Mouse (Mus musculus) forebrain, embryonic 11.5 days (tissue): ENCODE results near the gene Olfr1370. TPM values are rescaled to one million over a fixed set of nuclear protein-coding genes. Genes with fewer than 3 reads are reported as not detected.
A peak's percentile ranks its signal among the peaks of the same experiment; 100 is the strongest.

ENCODE experiments used
- ATAC-seq: fragments of 200-750 bp; cut with Nextera tagmentation; replicated peaks from 2 replicates; pipeline ENCODE4 v1.8.0; 2017; ENCODE audit warnings: moderate TSS enrichment; ENCODE audit not compliant: low FRiP score
- DNase-seq: peaks from one replicate; pipeline ENCODE4 v3.0.0-alpha.2; 2017; ENCODE audit warnings: low spot score
- H3K27ac ChIP-seq: fragments of 300-500 bp; sonication (generic); 2 replicates; pipeline ENCODE4 v1.5.1; 2014; ENCODE audit warnings: low read depth, low read length
- H3K27me3 ChIP-seq: fragments of 300-500 bp; sonication (generic); 2 replicates; pipeline ENCODE4 v1.6.1; 2014; ENCODE audit warnings: mild to moderate bottlenecking, low read length, mixed read lengths; ENCODE audit not compliant: control insufficient read depth, insufficient read depth
- H3K36me3 ChIP-seq: fragments of 300-500 bp; sonication (generic); 2 replicates; pipeline ENCODE4 v1.6.1; 2014; ENCODE audit warnings: mild to moderate bottlenecking, low read length, moderate library complexity, mixed read lengths; ENCODE audit not compliant: control insufficient read depth, insufficient read depth
- H3K4me1 ChIP-seq: fragments of 300-500 bp; sonication (generic); replicated peaks from 2 replicates; pipeline ENCODE4 v1.6.1; 2014; ENCODE audit warnings: low read length, mixed read lengths; ENCODE audit not compliant: control insufficient read depth, insufficient read depth
- H3K4me2 ChIP-seq: fragments of 300-500 bp; sonication (generic); 2 replicates; pipeline ENCODE4 v1.6.1; 2014; ENCODE audit warnings: low read depth, mild to moderate bottlenecking, low read length, moderate library complexity, mixed read lengths; ENCODE audit not compliant: severe bottlenecking
- H3K4me3 ChIP-seq: fragments of 300-500 bp; sonication (generic); 2 replicates; pipeline ENCODE4 v1.5.1; 2014; ENCODE audit warnings: low read depth, low read length
- H3K9ac ChIP-seq: fragments of 300-500 bp; sonication (generic); 2 replicates; pipeline ENCODE4 v1.6.1; 2014; ENCODE audit warnings: low read length
- H3K9me3 ChIP-seq: fragments of 300-500 bp; sonication (generic); 2 replicates; pipeline ENCODE4 v1.6.1; 2016; ENCODE audit warnings: low read length, mixed read lengths; ENCODE audit not compliant: control insufficient read depth
- WGBS: fragments of 180-500 bp; shearing (Covaris S2); extraction: QIAGEN DNeasy Blood & Tissue Kit; methylation state at CpG from one replicate; pipeline ENCODE4 v1.1.7; 2014; 5-methylcytosine and 5-hydroxymethylcytosine counted together
- polyA plus RNA-seq: library from polyadenylated mRNA; unstranded; fragments of >200 nt; fragmentation: Nextera tagmentation; extraction: Ambion mirVana; gene quantifications from 2 replicates; pipeline ENCODE4 v1.2.1, GENCODE M21; 2014

Gene Olfr1370
- polyA plus RNA-seq, 1 experiment from 2014 or later = not detected

DNA sequence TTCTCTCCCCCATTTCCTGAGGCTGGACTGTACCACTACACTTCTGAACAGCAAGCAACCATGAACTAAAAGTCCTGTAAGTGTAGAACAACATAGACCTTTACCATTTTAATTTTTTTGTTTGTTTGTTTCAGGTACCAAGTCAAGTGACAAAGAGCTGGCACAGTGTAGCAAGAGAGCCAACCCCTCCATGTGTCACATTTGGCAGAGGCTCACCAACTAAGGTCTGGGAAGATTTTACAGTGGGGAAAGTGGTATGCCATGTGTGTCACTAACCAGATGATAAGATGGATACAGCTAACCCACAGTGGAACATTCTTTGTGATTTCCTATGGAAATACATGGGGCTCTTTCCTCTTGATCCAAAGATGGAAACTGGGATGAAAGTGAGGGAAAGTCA is 38.8 kb downstream of the Olfr1370 start:
- Histone ChIP-seq H3K27me3 (no peaks in the 10 kb centered on the region), H3K4me3 (no peak overlapping the region), H3K9me3 (no peaks in the 10 kb centered on the region), H3K27ac (no peak overlapping the region), H3K36me3 (no peaks in the 10 kb centered on the region), H3K4me1 (no peaks in the 10 kb centered on the region), H3K4me2 (no peak overlapping the region), H3K9ac (no peak overlapping the region)
- ATAC-seq (no peak), DNase-seq (no peak)

DNA sequence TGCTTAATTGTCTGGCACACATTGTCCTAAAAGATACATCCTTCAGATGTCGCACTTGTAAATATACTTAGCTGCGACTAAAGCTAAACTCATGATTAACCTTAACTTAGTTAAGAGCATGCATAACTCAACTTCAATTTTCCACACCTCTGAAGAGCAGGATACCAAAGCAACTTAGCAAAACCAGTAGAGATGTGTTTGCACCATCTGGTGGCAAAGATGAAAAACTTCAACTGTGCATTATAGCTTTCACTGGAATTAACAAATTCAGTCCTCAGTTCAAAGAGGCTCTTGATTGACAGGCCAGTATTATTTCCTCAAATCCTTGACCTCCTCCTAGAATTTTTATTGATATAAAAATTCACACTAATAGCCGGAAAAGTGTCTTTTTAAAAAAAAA is 39.7 kb downstream of the Olfr1370 start:
- H3K4me3 ChIP-seq = no peak overlapping the region
- no peak overlapping the region for H3K27ac ChIP-seq
- no peaks in the 10 kb centered on the region for H3K9me3 ChIP-seq
- H3K9ac ChIP-seq = no peak overlapping the region
- ATAC-seq (0 out of 2 replicates have a peak, but pooled peaks have one; percentile 55), DNase-seq (no peak)
- H3K4me1 ChIP-seq = no peaks in the 10 kb centered on the region
- H3K4me2 ChIP-seq = no peak overlapping the region
- WGBS = 81% methylated on average over 3 of the region's 3 CpGs
- H3K27me3 ChIP-seq = no peaks in the 10 kb centered on the region
- H3K36me3 ChIP-seq = no peaks in the 10 kb centered on the region

DNA sequence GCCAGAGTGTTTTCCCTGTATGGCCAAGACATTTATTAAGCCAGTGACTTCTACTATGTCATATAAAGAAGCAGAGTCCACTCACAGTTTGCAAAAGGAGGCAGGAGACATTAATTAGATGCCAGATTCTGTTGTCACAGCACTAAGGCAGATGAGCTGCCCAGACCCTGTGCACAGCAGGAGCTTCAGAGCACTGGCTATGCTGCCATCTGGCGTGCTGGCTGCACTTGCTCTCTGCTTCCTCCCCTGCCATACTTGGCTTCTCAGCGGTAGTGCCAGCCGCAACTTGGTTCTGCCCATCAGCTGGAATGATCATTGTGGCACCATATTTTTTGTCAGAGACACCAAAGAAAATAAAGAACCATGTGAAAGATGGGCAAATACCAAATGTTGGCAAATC is 41.6 kb downstream of the Olfr1370 start:
- Histone ChIP-seq H3K27me3 (no peaks in the 10 kb centered on the region), H3K4me2 (no peak overlapping the region), H3K9ac (no peak overlapping the region), H3K27ac (no peak overlapping the region), H3K4me1 (no peaks in the 10 kb centered on the region), H3K9me3 (no peaks in the 10 kb centered on the region), H3K4me3 (no peak overlapping the region), H3K36me3 (no peaks in the 10 kb centered on the region)
- WGBS = 71% methylated on average over 3 of the region's 3 CpGs
- ATAC-seq (no peak), DNase-seq (no peak)

DNA sequence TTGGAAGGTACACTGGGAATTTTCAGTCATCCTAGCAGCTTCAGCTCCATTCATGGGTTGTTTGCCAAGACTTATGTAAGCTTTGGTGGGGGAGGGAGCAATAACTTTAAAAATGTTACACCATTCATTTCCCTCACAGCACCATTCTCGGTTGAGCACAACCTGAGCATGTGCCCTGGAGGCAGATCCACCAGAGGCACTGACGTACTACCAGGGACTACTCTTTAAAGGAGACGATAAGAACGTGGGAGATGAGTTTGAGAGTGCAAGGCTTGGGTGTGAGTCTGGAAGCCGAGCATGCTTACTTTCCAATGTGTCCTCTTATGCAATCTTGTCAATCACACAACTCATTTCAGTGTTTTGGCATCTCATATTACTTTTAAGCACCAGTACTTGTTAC is 49.9 kb downstream of the Olfr1370 start:
- H3K4me1 ChIP-seq = no peaks in the 10 kb centered on the region
- no peak overlapping the region for H3K4me2 ChIP-seq
- H3K4me3 ChIP-seq = no peak overlapping the region
- no peak overlapping the region for H3K9ac ChIP-seq
- H3K27me3 ChIP-seq = no peaks in the 10 kb centered on the region
- no peak overlapping the region for H3K27ac ChIP-seq
- no peaks in the 10 kb centered on the region for H3K9me3 ChIP-seq
- WGBS = 87% methylated on average over 5 of the region's 5 CpGs
- DNase-seq (no peak), ATAC-seq (no peak)
- H3K36me3 ChIP-seq = no peaks in the 10 kb centered on the region

Other genes with a start within 250 kb of the Olfr1370 start
- not detected in 2 replicates for gene Olfr1369-ps1, start 36.5 kb upstream of the Olfr1370 start, polyA plus RNA-seq
- not detected in 2 replicates for gene Olfr263, start 54.7 kb upstream of the Olfr1370 start, polyA plus RNA-seq
- not detected in 2 replicates for gene Olfr1368, start 70.9 kb upstream of the Olfr1370 start, polyA plus RNA-seq
- gene Trim27, start 104.5 kb upstream of the Olfr1370 start, polyA plus RNA-seq = 178 and 183 TPM in 2 replicates
- gene Gpx5, start 217.8 kb upstream of the Olfr1370 start, polyA plus RNA-seq = not detected in 2 replicates
- gene Gpx6, start 237.2 kb upstream of the Olfr1370 start, polyA plus RNA-seq = not detected in 2 replicates